Mouse (Mus musculus) hindbrain, embryonic 10.5 days (tissue): ENCODE measurements around the gene Efcab11. TPM values are rescaled to one million over a fixed set of nuclear protein-coding genes. Genes with fewer than 3 reads are reported as not detected.

Source experiments
- DNase-seq: peaks from one replicate; pipeline ENCODE4 v3.0.0-alpha.2; 2017; ENCODE audit warnings: low spot score
- H3K27ac ChIP-seq: fragments of 300-500 bp; sonication (generic); 2 replicates; pipeline ENCODE4 v1.5.1; 2016; ENCODE audit warnings: mild to moderate bottlenecking, moderate library complexity
- H3K27me3 ChIP-seq: fragments of 300-500 bp; sonication (generic); 2 replicates; pipeline ENCODE4 v1.6.1; 2016; ENCODE audit warnings: mild to moderate bottlenecking; ENCODE audit not compliant: poor library complexity, insufficient read depth, severe bottlenecking
- H3K36me3 ChIP-seq: fragments of 300-500 bp; sonication (generic); 2 replicates; pipeline ENCODE4 v1.6.1; 2016; ENCODE audit warnings: mild to moderate bottlenecking, moderate library complexity
- H3K4me1 ChIP-seq: fragments of 300-500 bp; sonication (generic); replicated peaks from 2 replicates; pipeline ENCODE4 v1.6.1; 2016; ENCODE audit warnings: mild to moderate bottlenecking
- H3K4me3 ChIP-seq: fragments of 300-500 bp; sonication (generic); 2 replicates; pipeline ENCODE4 v1.5.1; 2016; ENCODE audit warnings: mild to moderate bottlenecking, moderate library complexity
- H3K9me3 ChIP-seq: fragments of 300-500 bp; sonication (generic); 2 replicates; pipeline ENCODE4 v1.6.1; 2016; ENCODE audit warnings: mild to moderate bottlenecking, moderate library complexity
- WGBS: fragments of 180-500 bp; shearing (Covaris S2); methylation state at CpG from one replicate; pipeline ENCODE4 v1.1.7; 2016; 5-methylcytosine and 5-hydroxymethylcytosine counted together
- polyA plus RNA-seq: library from polyadenylated mRNA; unstranded; fragments of >200 nt; fragmentation: Nextera tagmentation; extraction: Ambion mirVana; gene quantifications from 2 replicates; pipeline ENCODE4 v1.2.1, GENCODE M21; 2016

Gene Efcab11
- polyA plus RNA-seq, 1 experiment from 2014 or later: 21.9 TPM

- peaks cover 18% of the 10 kb centered on the region for H3K4me1 ChIP-seq
- 90% methylated on average over 12 of the region's 12 CpGs for WGBS
- H3K36me3 ChIP-seq: no peaks in the 10 kb centered on the region
- no peak overlapping the region for H3K27ac ChIP-seq
- DNase-seq: no peak
- no peak overlapping the region for H3K4me3 ChIP-seq
- H3K9me3 ChIP-seq: no peaks in the 10 kb centered on the region
- no peaks in the 10 kb centered on the region for H3K27me3 ChIP-seq
These were observed 212.9 kb downstream of the Efcab11 start for GRCm38 (mm10) chr12:99671162-99671865.

- Histone ChIP-seq H3K9me3 (no peaks in the 10 kb centered on the region), H3K4me3 (no peak overlapping the region), H3K27ac (no peak overlapping the region), H3K27me3 (no peaks in the 10 kb centered on the region), H3K4me1 (peaks cover 18% of the 10 kb centered on the region), H3K36me3 (no peaks in the 10 kb centered on the region)
- WGBS: 80% methylated on average over 7 of the region's 7 CpGs
- no peak for DNase-seq
These were observed 213.5 kb downstream of the Efcab11 start for GRCm38 (mm10) chr12:99670762-99671152.

GRCm38 (mm10) chr12:99669976-99670761 lies 214.1 kb downstream of the Efcab11 start:
- H3K4me3 ChIP-seq: no peak overlapping the region
- 82% methylated on average over 26 of the region's 26 CpGs for WGBS
- no peaks in the 10 kb centered on the region for H3K9me3 ChIP-seq
- H3K4me1 ChIP-seq: peaks cover 18% of the 10 kb centered on the region
- DNase-seq: no peak
- no peaks in the 10 kb centered on the region for H3K36me3 ChIP-seq
- H3K27me3 ChIP-seq: no peaks in the 10 kb centered on the region
- H3K27ac ChIP-seq: peak overlapping the region; percentile 35; the same call in 1 of the 2 replicates

- DNase-seq: no peak
These were observed 229.0 kb downstream of the Efcab11 start for GRCm38 (mm10) chr12:99654991-99655880.

GRCm38 (mm10) chr12:99652459-99652858 lies 231.8 kb downstream of the Efcab11 start:
- no peaks in the 10 kb centered on the region for H3K9me3 ChIP-seq
- H3K27ac ChIP-seq: 0 out of 2 replicates have a peak overlapping the region, but pooled peaks have one; percentile 4
- H3K27me3 ChIP-seq: no peaks in the 10 kb centered on the region
- H3K36me3 ChIP-seq: no peaks in the 10 kb centered on the region
- 53% methylated on average over 6 of the region's 6 CpGs for WGBS
- H3K4me3 ChIP-seq: no peak overlapping the region
- no peak for DNase-seq
- peaks cover 10% of the 10 kb centered on the region for H3K4me1 ChIP-seq

More at GRCm38 (mm10) chr12:99654991-99655880, 229.0 kb downstream of the Efcab11 start:
- H3K27me3 ChIP-seq: no peaks in the 10 kb centered on the region
- H3K27ac ChIP-seq: no peak overlapping the region
- peaks cover 10% of the 10 kb centered on the region for H3K4me1 ChIP-seq
- H3K4me3 ChIP-seq: no peak overlapping the region
- no peaks in the 10 kb centered on the region for H3K36me3 ChIP-seq
- 85% methylated on average over 19 of the region's 19 CpGs for WGBS
- H3K9me3 ChIP-seq: 0 out of 2 replicates have a peak, but pooled peaks cover 2% of the 10 kb centered on the region

GRCm38 (mm10) chr12:99649732-99650131 lies 234.5 kb downstream of the Efcab11 start:
- H3K9me3 ChIP-seq: peaks cover 14% of the 10 kb centered on the region
- no peak overlapping the region for H3K4me3 ChIP-seq
- H3K36me3 ChIP-seq: peaks cover 5% of the 10 kb centered on the region
- no peaks in the 10 kb centered on the region for H3K27me3 ChIP-seq
- 66% methylated on average over 2 of the region's 2 CpGs for WGBS
- peaks cover 10% of the 10 kb centered on the region for H3K4me1 ChIP-seq
- no peak for DNase-seq
- no peak overlapping the region for H3K27ac ChIP-seq

- H3K4me3 ChIP-seq: no peak overlapping the region
- H3K36me3 ChIP-seq: peaks cover 6% of the 10 kb centered on the region
- H3K9me3 ChIP-seq: peaks cover 24% of the 10 kb centered on the region
- no peak overlapping the region for H3K27ac ChIP-seq
- H3K4me1 ChIP-seq: peaks cover 10% of the 10 kb centered on the region
- H3K27me3 ChIP-seq: no peaks in the 10 kb centered on the region
- DNase-seq: no peak
- 83% methylated on average over 2 of the region's 2 CpGs for WGBS
These were observed 235.5 kb downstream of the Efcab11 start for GRCm38 (mm10) chr12:99648781-99649180.

- H3K27me3 ChIP-seq: peaks cover 4% of the 10 kb centered on the region; the same call in 1 of the 2 replicates
- DNase-seq: no peak
- no peak overlapping the region for H3K4me3 ChIP-seq
- WGBS: 88% methylated on average over 11 of the region's 11 CpGs
- peaks cover 6% of the 10 kb centered on the region for H3K36me3 ChIP-seq
- no peaks in the 10 kb centered on the region for H3K4me1 ChIP-seq
- H3K27ac ChIP-seq: no peak overlapping the region
- H3K9me3 ChIP-seq: peaks cover 39% of the 10 kb centered on the region
These were observed 237.5 kb downstream of the Efcab11 start for GRCm38 (mm10) chr12:99646556-99647354.

GRCm38 (mm10) chr12:99645418-99645817 lies 238.8 kb downstream of the Efcab11 start:
- no peak overlapping the region for H3K4me3 ChIP-seq
- peaks cover 4% of the 10 kb centered on the region; the same call in 1 of the 2 replicates for H3K27me3 ChIP-seq
- peaks cover 6% of the 10 kb centered on the region for H3K36me3 ChIP-seq
- no peak for DNase-seq
- H3K4me1 ChIP-seq: peaks cover 12% of the 10 kb centered on the region
- 97% methylated on average over 18 of the region's 18 CpGs for WGBS
- H3K9me3 ChIP-seq: peaks cover 39% of the 10 kb centered on the region
- H3K27ac ChIP-seq: no peak overlapping the region

- Histone ChIP-seq H3K36me3 (peaks cover 6% of the 10 kb centered on the region), H3K4me1 (peaks cover 17% of the 10 kb centered on the region), H3K27me3 (peaks cover 4% of the 10 kb centered on the region; the same call in 1 of the 2 replicates), H3K4me3 (no peak overlapping the region), H3K27ac (no peak overlapping the region), H3K9me3 (peaks cover 39% of the 10 kb centered on the region)
- WGBS: 92% methylated on average over 37 of the region's 37 CpGs
- no peak for DNase-seq
These were observed 239.3 kb downstream of the Efcab11 start for GRCm38 (mm10) chr12:99644966-99645365.
